Mouse (Mus musculus) midbrain, embryonic 16.5 days (tissue): ENCODE results near the gene Hist1h2bh. TPM values are rescaled to one million over a fixed set of nuclear protein-coding genes. Genes with fewer than 3 reads are reported as not detected.
"Not testable (repeated sequence)": the region's sequence is repeated elsewhere in the genome, so short reads cannot be mapped to it uniquely, and the experiment has no call there.

Experiments used
- ATAC-seq: fragments of 200-750 bp; cut with Nextera tagmentation; 2 replicates; pipeline ENCODE4 v1.8.0; 2017; ENCODE audit warnings: moderate TSS enrichment
- H3K27ac ChIP-seq: fragments of 300-500 bp; sonication (generic); 2 replicates; pipeline ENCODE4 v1.5.1; 2014; ENCODE audit warnings: mild to moderate bottlenecking, low read length, mixed read lengths
- H3K27me3 ChIP-seq: fragments of 300-500 bp; sonication (generic); 2 replicates; pipeline ENCODE4 v1.6.1; 2014; ENCODE audit warnings: low read depth, low read length, mixed read lengths; ENCODE audit not compliant: control insufficient read depth, insufficient read depth
- H3K36me3 ChIP-seq: fragments of 300-500 bp; sonication (generic); 2 replicates; pipeline ENCODE4 v1.6.1; 2014; ENCODE audit warnings: mild to moderate bottlenecking, low read length, moderate library complexity, mixed read lengths; ENCODE audit not compliant: control insufficient read depth, insufficient read depth
- H3K4me1 ChIP-seq: fragments of 300-500 bp; sonication (generic); 2 replicates; pipeline ENCODE4 v1.6.1; 2014; ENCODE audit warnings: mild to moderate bottlenecking, low read length, mixed read lengths; ENCODE audit not compliant: control insufficient read depth, insufficient read depth
- H3K4me2 ChIP-seq: fragments of 300-500 bp; sonication (generic); 2 replicates; pipeline ENCODE4 v1.6.1; 2014; ENCODE audit warnings: mild to moderate bottlenecking, low read length, mixed read lengths
- H3K4me3 ChIP-seq: fragments of 300-500 bp; sonication (generic); 2 replicates; pipeline ENCODE4 v1.5.1; 2014; ENCODE audit warnings: low read depth, mild to moderate bottlenecking, low read length, moderate library complexity, mixed read lengths
- H3K9ac ChIP-seq: fragments of 300-500 bp; sonication (generic); 2 replicates; pipeline ENCODE4 v1.6.1; 2014; ENCODE audit warnings: low read depth, low read length, mixed read lengths
- H3K9me3 ChIP-seq: fragments of 300-500 bp; sonication (generic); replicated peaks from 2 replicates; pipeline ENCODE4 v1.6.1; 2014; ENCODE audit warnings: mild to moderate bottlenecking, low read length, mixed read lengths; ENCODE audit not compliant: control insufficient read depth, poor library complexity, severe bottlenecking
- WGBS: fragments of 180-500 bp; shearing (Covaris S2); extraction: QIAGEN DNeasy Blood & Tissue Kit; methylation state at CpG from one replicate; pipeline ENCODE4 v1.1.7; 2014; 5-methylcytosine and 5-hydroxymethylcytosine counted together
- polyA plus RNA-seq: library from polyadenylated mRNA; unstranded; fragments of >200 nt; fragmentation: Nextera tagmentation; extraction: Ambion mirVana; gene quantifications from 2 replicates; pipeline ENCODE4 v1.2.1, GENCODE M21; 2015

Gene Hist1h2bh
- polyA plus RNA-seq, 1 experiment from 2014 or later, result not detected

- WGBS, result 5% methylated on average over 3 of the region's 3 CpGs
- H3K36me3 ChIP-seq, H3K4me1 ChIP-seq, H3K9me3 ChIP-seq, H3K27me3 ChIP-seq, H3K27ac ChIP-seq, ATAC-seq: not testable (repeated sequence)
- H3K9ac ChIP-seq, result peak overlapping the region; percentile 49
- H3K4me3 ChIP-seq, result peak overlapping the region; percentile 44
- H3K4me2 ChIP-seq, result peak overlapping the region; percentile 83
Measured at GRCm38 (mm10) chr13:23542225-23542980, 789 bp downstream of the Hist1h2bh start.

GRCm38 (mm10) chr13:23541497-23541896, 1.7 kb downstream of the Hist1h2bh start:
- Histone ChIP-seq H3K4me3 (no peak overlapping the region), H3K4me1 (peaks cover 6% of the 10 kb centered on the region), H3K9me3 (no peaks in the 10 kb centered on the region), H3K36me3 (no peaks in the 10 kb centered on the region), H3K4me2 (no peak overlapping the region), H3K9ac (no peak overlapping the region), H3K27ac (no peak overlapping the region), H3K27me3 (no peaks in the 10 kb centered on the region)
- ATAC-seq, result no peak
- 93% methylated on average over 3 of the region's 3 CpGs for WGBS

GRCm38 (mm10) chr13:23539821-23540220, 3.4 kb downstream of the Hist1h2bh start:
- not testable (repeated sequence) for H3K27me3 ChIP-seq, H3K4me2 ChIP-seq, H3K9ac ChIP-seq, H3K4me3 ChIP-seq, H3K36me3 ChIP-seq, H3K9me3 ChIP-seq, ATAC-seq, H3K4me1 ChIP-seq, H3K27ac ChIP-seq
- WGBS, result 80% methylated on average over 1 of the region's 1 CpGs

- H3K27me3 ChIP-seq, result no peaks in the 10 kb centered on the region
- H3K4me2 ChIP-seq, result no peak overlapping the region
- peaks cover 16% of the 10 kb centered on the region for H3K4me1 ChIP-seq
- no peak overlapping the region for H3K4me3 ChIP-seq
- H3K9me3 ChIP-seq, result no peaks in the 10 kb centered on the region
- no peak for ATAC-seq
- H3K36me3 ChIP-seq, result no peaks in the 10 kb centered on the region
- 79% methylated on average over 5 of the region's 5 CpGs for WGBS
- H3K9ac ChIP-seq, result no peak overlapping the region
- no peak overlapping the region for H3K27ac ChIP-seq
Measured at GRCm38 (mm10) chr13:23538249-23538648, 4.9 kb downstream of the Hist1h2bh start.

- no peak overlapping the region for H3K9ac ChIP-seq
- ATAC-seq, result no peak
- H3K36me3 ChIP-seq, result no peaks in the 10 kb centered on the region
- H3K27ac ChIP-seq, result no peak overlapping the region
- 79% methylated on average over 3 of the region's 3 CpGs for WGBS
- no peaks in the 10 kb centered on the region for H3K9me3 ChIP-seq
- peaks cover 23% of the 10 kb centered on the region for H3K4me1 ChIP-seq
- no peak overlapping the region for H3K4me3 ChIP-seq
- H3K4me2 ChIP-seq, result no peak overlapping the region
- H3K27me3 ChIP-seq, result no peaks in the 10 kb centered on the region
Measured at GRCm38 (mm10) chr13:23537006-23537710, 6.0 kb downstream of the Hist1h2bh start.

GRCm38 (mm10) chr13:23536076-23536822, 6.9 kb downstream of the Hist1h2bh start:
- H3K4me1 ChIP-seq, result peaks cover 27% of the 10 kb centered on the region
- no peaks in the 10 kb centered on the region for H3K9me3 ChIP-seq
- ATAC-seq, result no peak
- H3K27ac ChIP-seq, result no peak overlapping the region
- H3K27me3 ChIP-seq, result no peaks in the 10 kb centered on the region
- H3K4me2 ChIP-seq, result peak overlapping the region; percentile 17; the same call in 1 of the 2 replicates
- WGBS, result 19% methylated on average over 7 of the region's 7 CpGs
- no peak overlapping the region for H3K4me3 ChIP-seq
- no peaks in the 10 kb centered on the region for H3K36me3 ChIP-seq
- H3K9ac ChIP-seq, result no peak overlapping the region

GRCm38 (mm10) chr13:23535137-23536075, 7.8 kb downstream of the Hist1h2bh start, which contains the start of gene Hist1h3g:
TSS of gene Hist1h3g (plus strand) at chr13:23535422.
- H3K36me3 ChIP-seq, H3K9me3 ChIP-seq, H3K27me3 ChIP-seq: not testable (repeated sequence)
- H3K4me3 ChIP-seq, result peak within 1 kb of the TSS; percentile 48
- peak; percentile 90 for ATAC-seq
- peaks cover 27% of the 10 kb centered on the region for H3K4me1 ChIP-seq
- H3K27ac ChIP-seq, result peak within 1 kb of the TSS; percentile 54; the same call in 1 of the 2 replicates
- under 1% methylated on average over 49 of the region's 62 CpGs for WGBS
- H3K9ac ChIP-seq, result 0 out of 2 replicates have a peak within 1 kb of the TSS, but pooled peaks have one; percentile 30
- peak within 1 kb of the TSS; percentile 71 for H3K4me2 ChIP-seq
